Mouse (Mus musculus): ENCODE measurements around the gene Stard9. TPM values are rescaled to one million over a fixed set of nuclear protein-coding genes. Genes with fewer than 3 reads are reported as not detected.

Gene Stard9
- polyA plus RNA-seq, 1 experiment from 2014 or later = 4.4 TPM

- Histone ChIP-seq H3K27ac (ENCODE audit: low read depth, low read length) (no peak overlapping the region), H3K4me2 (no peak overlapping the region), H3K4me3 (ENCODE audit: low read depth, low read length) (no peak overlapping the region), H3K36me3 (ENCODE audit: control insufficient read depth, insufficient read depth, low read length) (no peaks in the 10 kb centered on the region), H3K9ac (ENCODE audit: low read depth, low read length) (no peak overlapping the region), H3K27me3 (ENCODE audit: control insufficient read depth, insufficient read depth, low read length) (no peaks in the 10 kb centered on the region), H3K4me1 (ENCODE audit: control insufficient read depth, insufficient read depth, low read length) (no peaks in the 10 kb centered on the region), H3K9me3 (replicated peaks; ENCODE audit: control insufficient read depth, low read length) (no peaks in the 10 kb centered on the region)
- ATAC-seq (replicated peaks; ENCODE audit: insufficient number of reproducible peaks, low FRiP score, low TSS enrichment) = no peak
- 84% methylated on average over 8 of the region's 8 CpGs for WGBS (ENCODE audit: insufficient replicate concordance)
These were observed 11.9 kb downstream of the Stard9 start for GRCm38 (mm10) chr2:120640835-120641234.

GRCm38 (mm10) chr2:120643836-120644235 is 14.9 kb downstream of the Stard9 start:
- Histone ChIP-seq H3K27me3 (ENCODE audit: control insufficient read depth, insufficient read depth, low read length) (no peaks in the 10 kb centered on the region), H3K9ac (ENCODE audit: low read depth, low read length) (no peak overlapping the region), H3K36me3 (ENCODE audit: control insufficient read depth, insufficient read depth, low read length) (no peaks in the 10 kb centered on the region), H3K27ac (ENCODE audit: low read depth, low read length) (no peak overlapping the region), H3K4me1 (ENCODE audit: control insufficient read depth, insufficient read depth, low read length) (no peaks in the 10 kb centered on the region), H3K4me3 (ENCODE audit: low read depth, low read length) (no peak overlapping the region), H3K9me3 (replicated peaks; ENCODE audit: control insufficient read depth, low read length) (no peaks in the 10 kb centered on the region), H3K4me2 (no peak overlapping the region)
- no peak for ATAC-seq (replicated peaks; ENCODE audit: insufficient number of reproducible peaks, low FRiP score, low TSS enrichment)
- 75% methylated on average over 7 of the region's 7 CpGs for WGBS (ENCODE audit: insufficient replicate concordance)

- H3K9me3 ChIP-seq (replicated peaks; ENCODE audit: control insufficient read depth, low read length) = no peaks in the 10 kb centered on the region
- WGBS (ENCODE audit: insufficient replicate concordance) = 68% methylated on average over 4 of the region's 4 CpGs
- no peak overlapping the region for H3K4me3 ChIP-seq (ENCODE audit: low read depth, low read length)
- H3K9ac ChIP-seq (ENCODE audit: low read depth, low read length) = no peak overlapping the region
- no peaks in the 10 kb centered on the region for H3K27me3 ChIP-seq (ENCODE audit: control insufficient read depth, insufficient read depth, low read length)
- no peaks in the 10 kb centered on the region for H3K4me1 ChIP-seq (ENCODE audit: control insufficient read depth, insufficient read depth, low read length)
- no peak overlapping the region for H3K27ac ChIP-seq (ENCODE audit: low read depth, low read length)
- ATAC-seq (replicated peaks; ENCODE audit: insufficient number of reproducible peaks, low FRiP score, low TSS enrichment) = no peak
- H3K4me2 ChIP-seq = no peak overlapping the region
- no peaks in the 10 kb centered on the region for H3K36me3 ChIP-seq (ENCODE audit: control insufficient read depth, insufficient read depth, low read length)
These were observed 17.9 kb downstream of the Stard9 start for GRCm38 (mm10) chr2:120646777-120647176.

GRCm38 (mm10) chr2:120652256-120652924 is 23.5 kb downstream of the Stard9 start:
- H3K9ac ChIP-seq (ENCODE audit: low read depth, low read length) = no peak overlapping the region
- no peaks in the 10 kb centered on the region for H3K9me3 ChIP-seq (replicated peaks; ENCODE audit: control insufficient read depth, low read length)
- WGBS (ENCODE audit: insufficient replicate concordance) = 63% methylated on average over 7 of the region's 7 CpGs
- ATAC-seq (replicated peaks; ENCODE audit: insufficient number of reproducible peaks, low FRiP score, low TSS enrichment) = no peak
- no peak overlapping the region for H3K4me3 ChIP-seq (ENCODE audit: low read depth, low read length)
- no peak overlapping the region for H3K27ac ChIP-seq (ENCODE audit: low read depth, low read length)
- H3K27me3 ChIP-seq (ENCODE audit: control insufficient read depth, insufficient read depth, low read length) = no peaks in the 10 kb centered on the region
- no peaks in the 10 kb centered on the region for H3K36me3 ChIP-seq (ENCODE audit: control insufficient read depth, insufficient read depth, low read length)
- no peaks in the 10 kb centered on the region for H3K4me1 ChIP-seq (ENCODE audit: control insufficient read depth, insufficient read depth, low read length)
- H3K4me2 ChIP-seq = no peak overlapping the region

- no peak for ATAC-seq (replicated peaks; ENCODE audit: insufficient number of reproducible peaks, low FRiP score, low TSS enrichment)
- Histone ChIP-seq H3K36me3 (ENCODE audit: control insufficient read depth, insufficient read depth, low read length) (no peaks in the 10 kb centered on the region), H3K27ac (ENCODE audit: low read depth, low read length) (no peak overlapping the region), H3K4me1 (ENCODE audit: control insufficient read depth, insufficient read depth, low read length) (no peaks in the 10 kb centered on the region), H3K27me3 (ENCODE audit: control insufficient read depth, insufficient read depth, low read length) (no peaks in the 10 kb centered on the region), H3K4me2 (no peak overlapping the region), H3K4me3 (ENCODE audit: low read depth, low read length) (no peak overlapping the region), H3K9me3 (replicated peaks; ENCODE audit: control insufficient read depth, low read length) (no peaks in the 10 kb centered on the region), H3K9ac (ENCODE audit: low read depth, low read length) (no peak overlapping the region)
- 71% methylated on average over 7 of the region's 7 CpGs for WGBS (ENCODE audit: insufficient replicate concordance)
These were observed 24.0 kb downstream of the Stard9 start for GRCm38 (mm10) chr2:120652925-120653284.

- no peak for ATAC-seq (replicated peaks; ENCODE audit: insufficient number of reproducible peaks, low FRiP score, low TSS enrichment)
- Histone ChIP-seq H3K27me3 (ENCODE audit: control insufficient read depth, insufficient read depth, low read length) (no peaks in the 10 kb centered on the region), H3K27ac (ENCODE audit: low read depth, low read length) (no peak overlapping the region), H3K9ac (ENCODE audit: low read depth, low read length) (no peak overlapping the region), H3K4me3 (ENCODE audit: low read depth, low read length) (no peak overlapping the region), H3K9me3 (replicated peaks; ENCODE audit: control insufficient read depth, low read length) (no peaks in the 10 kb centered on the region), H3K4me1 (ENCODE audit: control insufficient read depth, insufficient read depth, low read length) (no peaks in the 10 kb centered on the region), H3K4me2 (no peak overlapping the region), H3K36me3 (ENCODE audit: control insufficient read depth, insufficient read depth, low read length) (no peaks in the 10 kb centered on the region)
- WGBS (ENCODE audit: insufficient replicate concordance) = 76% methylated on average over 2 of the region's 2 CpGs
These were observed 25.8 kb downstream of the Stard9 start for GRCm38 (mm10) chr2:120654693-120655092.

GRCm38 (mm10) chr2:120655905-120656304 is 27.0 kb downstream of the Stard9 start:
- no peaks in the 10 kb centered on the region for H3K9me3 ChIP-seq (replicated peaks; ENCODE audit: control insufficient read depth, low read length)
- no peak for ATAC-seq (replicated peaks; ENCODE audit: insufficient number of reproducible peaks, low FRiP score, low TSS enrichment)
- no peaks in the 10 kb centered on the region for H3K4me1 ChIP-seq (ENCODE audit: control insufficient read depth, insufficient read depth, low read length)
- 84% methylated on average over 5 of the region's 5 CpGs for WGBS (ENCODE audit: insufficient replicate concordance)
- no peak overlapping the region for H3K4me3 ChIP-seq (ENCODE audit: low read depth, low read length)
- no peaks in the 10 kb centered on the region for H3K36me3 ChIP-seq (ENCODE audit: control insufficient read depth, insufficient read depth, low read length)
- H3K4me2 ChIP-seq = no peak overlapping the region
- no peaks in the 10 kb centered on the region for H3K27me3 ChIP-seq (ENCODE audit: control insufficient read depth, insufficient read depth, low read length)
- no peak overlapping the region for H3K27ac ChIP-seq (ENCODE audit: low read depth, low read length)
- no peak overlapping the region for H3K9ac ChIP-seq (ENCODE audit: low read depth, low read length)

GRCm38 (mm10) chr2:120656711-120657110 is 27.8 kb downstream of the Stard9 start:
- WGBS (ENCODE audit: insufficient replicate concordance) = 95% methylated on average over 2 of the region's 2 CpGs
- H3K9me3 ChIP-seq (replicated peaks; ENCODE audit: control insufficient read depth, low read length) = no peaks in the 10 kb centered on the region
- no peak for ATAC-seq (replicated peaks; ENCODE audit: insufficient number of reproducible peaks, low FRiP score, low TSS enrichment)
- H3K4me3 ChIP-seq (ENCODE audit: low read depth, low read length) = no peak overlapping the region
- H3K36me3 ChIP-seq (ENCODE audit: control insufficient read depth, insufficient read depth, low read length) = no peaks in the 10 kb centered on the region
- no peak overlapping the region for H3K27ac ChIP-seq (ENCODE audit: low read depth, low read length)
- H3K27me3 ChIP-seq (ENCODE audit: control insufficient read depth, insufficient read depth, low read length) = no peaks in the 10 kb centered on the region
- H3K4me2 ChIP-seq = no peak overlapping the region
- H3K9ac ChIP-seq (ENCODE audit: low read depth, low read length) = no peak overlapping the region
- no peaks in the 10 kb centered on the region for H3K4me1 ChIP-seq (ENCODE audit: control insufficient read depth, insufficient read depth, low read length)

- H3K27ac ChIP-seq (ENCODE audit: low read depth, low read length) = no peak overlapping the region
- H3K9me3 ChIP-seq (replicated peaks; ENCODE audit: control insufficient read depth, low read length) = no peaks in the 10 kb centered on the region
- H3K4me3 ChIP-seq (ENCODE audit: low read depth, low read length) = no peak overlapping the region
- ATAC-seq (replicated peaks; ENCODE audit: insufficient number of reproducible peaks, low FRiP score, low TSS enrichment) = no peak
- no peaks in the 10 kb centered on the region for H3K27me3 ChIP-seq (ENCODE audit: control insufficient read depth, insufficient read depth, low read length)
- H3K36me3 ChIP-seq (ENCODE audit: control insufficient read depth, insufficient read depth, low read length) = no peaks in the 10 kb centered on the region
- H3K9ac ChIP-seq (ENCODE audit: low read depth, low read length) = no peak overlapping the region
- no peaks in the 10 kb centered on the region for H3K4me1 ChIP-seq (ENCODE audit: control insufficient read depth, insufficient read depth, low read length)
- H3K4me2 ChIP-seq = no peak overlapping the region
- WGBS (ENCODE audit: insufficient replicate concordance) = 69% methylated on average over 5 of the region's 5 CpGs
These were observed 29.6 kb downstream of the Stard9 start for GRCm38 (mm10) chr2:120658486-120658885.

Measured in heart, embryonic 11.5 days (tissue).